Mouse (Mus musculus) forebrain, embryonic 13.5 days (tissue): ENCODE results near the gene Gm10024. TPM values are rescaled to one million over a fixed set of nuclear protein-coding genes. Genes with fewer than 3 reads are reported as not detected.
"Not testable (repeated sequence)": the region's sequence is repeated elsewhere in the genome, so short reads cannot be mapped to it uniquely, and the experiment has no call there.

Experiments
- ATAC-seq: fragments of 200-750 bp; cut with Nextera tagmentation; 2 replicates; pipeline ENCODE4 v1.8.0; 2017
- H3K27ac ChIP-seq: fragments of 300-500 bp; sonication (generic); 2 replicates; pipeline ENCODE4 v1.5.1; 2015; ENCODE audit warnings: inconsistent platforms, mild to moderate bottlenecking, moderate library complexity
- H3K27me3 ChIP-seq: fragments of 300-500 bp; sonication (generic); 2 replicates; pipeline ENCODE4 v1.6.1; 2015; ENCODE audit warnings: mild to moderate bottlenecking, inconsistent platforms
- H3K36me3 ChIP-seq: fragments of 300-500 bp; sonication (generic); 2 replicates; pipeline ENCODE4 v1.6.1; 2015; ENCODE audit warnings: mild to moderate bottlenecking, inconsistent platforms; ENCODE audit not compliant: poor library complexity, severe bottlenecking
- H3K4me1 ChIP-seq: fragments of 300-500 bp; sonication (generic); 2 replicates; pipeline ENCODE4 v1.6.1; 2015; ENCODE audit warnings: inconsistent platforms
- H3K4me2 ChIP-seq: fragments of 300-500 bp; sonication (generic); 2 replicates; pipeline ENCODE4 v1.6.1; 2015; ENCODE audit warnings: inconsistent platforms, mild to moderate bottlenecking, moderate library complexity
- H3K4me3 ChIP-seq: fragments of 300-500 bp; sonication (generic); 2 replicates; pipeline ENCODE4 v1.5.1; 2015; ENCODE audit warnings: mild to moderate bottlenecking, inconsistent platforms
- H3K9ac ChIP-seq: fragments of 300-500 bp; sonication (generic); 2 replicates; pipeline ENCODE4 v1.6.1; 2015; ENCODE audit warnings: mild to moderate bottlenecking, inconsistent platforms
- H3K9me3 ChIP-seq: fragments of 300-500 bp; sonication (generic); replicated peaks from 2 replicates; pipeline ENCODE4 v1.6.1; 2016; ENCODE audit warnings: inconsistent platforms
- WGBS: fragments of 180-500 bp; shearing (Covaris S2); methylation state at CpG from one replicate; pipeline ENCODE4 v1.1.7; 2015; 5-methylcytosine and 5-hydroxymethylcytosine counted together
- polyA plus RNA-seq: library from polyadenylated mRNA; unstranded; fragments of >200 nt; fragmentation: Nextera tagmentation; extraction: Ambion mirVana; gene quantifications from 2 replicates; pipeline ENCODE4 v1.2.1, GENCODE M21; 2015

Gm10024 gene
- polyA plus RNA-seq, 1 experiment from 2014 or later = not detected

GRCm38 (mm10) chr10:77690356-77690807, 20.9 kb upstream of the Gm10024 start, which contains the start of gene Gm19402:
Gm19402 (minus strand) TSS chr10:77690757.
- H3K27ac ChIP-seq = peak within 1 kb of the TSS; percentile 48; the same call in 1 of the 2 replicates
- peaks cover 25% of the 10 kb centered on the region for H3K27me3 ChIP-seq
- not testable (repeated sequence) for H3K36me3 ChIP-seq, ATAC-seq, H3K9me3 ChIP-seq, H3K4me1 ChIP-seq, H3K9ac ChIP-seq, H3K4me3 ChIP-seq, H3K4me2 ChIP-seq
- WGBS = 56% methylated on average over 3 of the region's 3 CpGs

GRCm38 (mm10) chr10:77697133-77697532, 14.1 kb upstream of the Gm10024 start, which contains the start of gene Gm9508:
Gm9508 (minus strand) TSS chr10:77697233.
- Histone ChIP-seq H3K9me3 (no peaks in the 10 kb centered on the region; the same call in 1 of the 2 replicates), H3K27ac (no peak within 1 kb of the TSS), H3K36me3 (no peaks in the 10 kb centered on the region), H3K4me3 (no peak within 1 kb of the TSS), H3K9ac (no peak within 1 kb of the TSS), H3K27me3 (no peaks in the 10 kb centered on the region), H3K4me2 (no peak within 1 kb of the TSS), H3K4me1 (no peaks in the 10 kb centered on the region)
- no peak for ATAC-seq
- 38% methylated on average over 4 of the region's 4 CpGs for WGBS

DNA sequence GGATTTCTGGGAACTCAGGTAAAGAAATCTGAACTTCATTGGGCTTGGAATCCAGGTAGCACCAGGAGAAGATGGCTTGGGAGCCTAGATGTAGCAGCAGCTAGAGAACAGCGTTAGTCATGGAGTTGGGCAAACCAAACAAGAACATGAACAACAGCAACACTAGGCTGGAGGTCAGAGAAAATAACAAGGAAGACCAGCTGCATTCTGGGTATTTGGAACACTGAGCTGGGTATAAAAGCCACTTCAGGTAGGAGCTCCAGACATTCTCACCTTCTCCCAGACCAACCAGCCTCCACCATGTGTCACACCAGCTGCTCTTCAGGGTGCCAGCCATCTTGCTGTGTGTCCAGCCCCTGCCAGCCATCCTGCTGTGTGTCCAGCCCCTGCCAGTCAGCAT, 4.9 kb upstream of the Gm10024 start, which contains the start of gene Gm10272:
Gene Gm10272 (plus strand): TSS at position 301 of the 400 bp plus-strand sequence.
- WGBS = 100% methylated on average over 1 of the region's 1 CpGs
- H3K9ac ChIP-seq = no peak within 1 kb of the TSS
- no peak within 1 kb of the TSS for H3K27ac ChIP-seq
- ATAC-seq = no peak
- H3K27me3 ChIP-seq = no peaks in the 10 kb centered on the region
- no peak within 1 kb of the TSS for H3K4me2 ChIP-seq
- no peaks in the 10 kb centered on the region for H3K36me3 ChIP-seq
- H3K9me3 ChIP-seq = peaks cover 25% of the 10 kb centered on the region
- H3K4me1 ChIP-seq = no peaks in the 10 kb centered on the region
- no peak within 1 kb of the TSS for H3K4me3 ChIP-seq

DNA sequence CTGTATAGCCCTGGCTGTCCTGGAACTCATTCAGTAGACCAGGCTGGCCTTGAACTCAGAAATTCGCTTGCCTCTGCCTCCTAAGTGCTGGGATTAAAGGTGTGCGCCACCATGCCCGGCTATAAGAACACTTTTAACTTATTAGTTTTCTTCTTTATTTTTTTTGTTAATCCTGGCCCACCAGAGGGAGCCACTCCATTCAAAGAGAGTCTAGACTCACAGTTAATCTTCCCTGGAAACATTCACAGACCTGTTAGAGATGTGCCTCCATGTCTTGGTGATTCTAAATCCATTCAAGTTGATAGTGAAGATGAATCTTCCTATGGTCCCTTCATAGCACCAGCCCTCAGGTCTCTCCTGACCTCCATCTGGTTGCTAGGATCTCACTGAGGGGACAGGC, 1.4 kb upstream of the Gm10024 start:
- ATAC-seq = no peak
- WGBS = 86% methylated on average over 3 of the region's 3 CpGs

GRCm38 (mm10) chr10:77713734-77714133, 2.5 kb downstream of the Gm10024 start:
- Histone ChIP-seq H3K9ac (no peak overlapping the region), H3K27me3 (no peaks in the 10 kb centered on the region), H3K36me3 (no peaks in the 10 kb centered on the region), H3K9me3 (peaks cover 5% of the 10 kb centered on the region; the same call in 1 of the 2 replicates), H3K4me3 (no peak overlapping the region), H3K4me1 (no peaks in the 10 kb centered on the region), H3K27ac (no peak overlapping the region), H3K4me2 (no peak overlapping the region)
- 74% methylated on average over 4 of the region's 4 CpGs for WGBS
- no peak for ATAC-seq

More for the DNA sequence above, 1.4 kb upstream of the Gm10024 start:
- Histone ChIP-seq H3K4me1 (no peaks in the 10 kb centered on the region), H3K9ac (no peak overlapping the region), H3K9me3 (peaks cover 14% of the 10 kb centered on the region), H3K4me2 (no peak overlapping the region), H3K36me3 (no peaks in the 10 kb centered on the region), H3K4me3 (no peak overlapping the region), H3K27ac (no peak overlapping the region), H3K27me3 (no peaks in the 10 kb centered on the region)

- Histone ChIP-seq H3K27ac (no peak within 1 kb of the TSS), H3K4me3 (no peak within 1 kb of the TSS), H3K36me3 (no peaks in the 10 kb centered on the region), H3K27me3 (no peaks in the 10 kb centered on the region), H3K9ac (no peak within 1 kb of the TSS), H3K9me3 (peaks cover 9% of the 10 kb centered on the region), H3K4me2 (no peak within 1 kb of the TSS), H3K4me1 (no peaks in the 10 kb centered on the region)
- ATAC-seq = no peak
- WGBS = 85% methylated on average over 1 of the region's 1 CpGs
Measured at GRCm38 (mm10) chr10:77715507-77715906, 4.2 kb downstream of the Gm10024 start, which contains the start of gene Gm10142. Gm10142 (plus strand) TSS chr10:77715807.

DNA sequence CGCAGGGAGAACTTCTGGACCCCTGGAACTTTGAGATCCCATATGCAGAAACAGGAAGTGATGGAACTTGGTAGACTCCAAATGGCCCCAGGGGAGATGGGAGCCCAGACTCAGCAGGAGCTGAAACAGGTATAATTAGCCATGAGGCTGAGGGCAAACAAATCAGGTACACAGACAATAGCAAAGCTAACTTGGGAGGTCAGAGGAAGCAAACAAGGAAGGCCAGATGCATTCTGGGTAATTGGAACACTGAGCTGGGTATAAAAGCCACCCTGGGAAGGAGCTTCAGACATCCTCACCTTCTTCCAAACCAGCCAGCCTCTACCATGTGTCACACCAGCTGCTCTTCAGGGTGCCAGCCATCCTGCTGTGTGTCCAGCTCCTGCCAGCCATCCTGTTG, 9.0 kb downstream of the Gm10024 start, which contains the start of gene Krtap12-1:
Gene Krtap12-1 (plus strand): TSS at position 301 of the 400 bp plus-strand sequence.
- H3K9me3 ChIP-seq, H3K27ac ChIP-seq, H3K4me2 ChIP-seq, H3K27me3 ChIP-seq, H3K4me1 ChIP-seq, H3K36me3 ChIP-seq, H3K9ac ChIP-seq, ATAC-seq, H3K4me3 ChIP-seq: not testable (repeated sequence)
- 93% methylated on average over 1 of the region's 1 CpGs for WGBS

- Histone ChIP-seq H3K9ac (no peak overlapping the region), H3K27ac (no peak overlapping the region), H3K36me3 (no peaks in the 10 kb centered on the region), H3K4me1 (no peaks in the 10 kb centered on the region), H3K9me3 (peaks cover 7% of the 10 kb centered on the region), H3K4me3 (no peak overlapping the region), H3K4me2 (no peak overlapping the region), H3K27me3 (no peaks in the 10 kb centered on the region; the same call in 1 of the 2 replicates)
- no peak for ATAC-seq
- 72% methylated on average over 8 of the region's 8 CpGs for WGBS
Measured at GRCm38 (mm10) chr10:77724855-77725254, 13.6 kb downstream of the Gm10024 start.

- no peak within 1 kb of the TSS for H3K9ac ChIP-seq
- H3K27ac ChIP-seq = no peak within 1 kb of the TSS
- no peaks in the 10 kb centered on the region; the same call in 1 of the 2 replicates for H3K27me3 ChIP-seq
- no peak for ATAC-seq
- no peaks in the 10 kb centered on the region for H3K9me3 ChIP-seq
- no peaks in the 10 kb centered on the region for H3K4me1 ChIP-seq
- H3K4me2 ChIP-seq = no peak within 1 kb of the TSS
- no peaks in the 10 kb centered on the region for H3K36me3 ChIP-seq
- no peak within 1 kb of the TSS for H3K4me3 ChIP-seq
- 46% methylated on average over 3 of the region's 3 CpGs for WGBS
Measured at GRCm38 (mm10) chr10:77726186-77726585, 14.9 kb downstream of the Gm10024 start, which contains the start of gene Gm10100. Gm10100 (plus strand) TSS chr10:77726486.

GRCm38 (mm10) chr10:77728280-77728679, 17.0 kb downstream of the Gm10024 start:
- Histone ChIP-seq H3K4me3 (no peak overlapping the region), H3K9me3 (no peaks in the 10 kb centered on the region), H3K27me3 (no peaks in the 10 kb centered on the region; the same call in 1 of the 2 replicates), H3K27ac (no peak overlapping the region), H3K4me2 (no peak overlapping the region), H3K4me1 (no peaks in the 10 kb centered on the region), H3K9ac (no peak overlapping the region), H3K36me3 (no peaks in the 10 kb centered on the region)
- ATAC-seq = no peak
- 72% methylated on average over 4 of the region's 4 CpGs for WGBS

- Histone ChIP-seq H3K27ac (no peak overlapping the region), H3K27me3 (no peaks in the 10 kb centered on the region; the same call in 1 of the 2 replicates), H3K4me3 (no peak overlapping the region), H3K4me2 (no peak overlapping the region), H3K9ac (no peak overlapping the region), H3K4me1 (no peaks in the 10 kb centered on the region), H3K9me3 (no peaks in the 10 kb centered on the region; the same call in 1 of the 2 replicates), H3K36me3 (no peaks in the 10 kb centered on the region)
- ATAC-seq = no peak
- WGBS = 56% methylated on average over 4 of the region's 4 CpGs
Measured at GRCm38 (mm10) chr10:77729241-77729640, 18.0 kb downstream of the Gm10024 start.

DNA sequence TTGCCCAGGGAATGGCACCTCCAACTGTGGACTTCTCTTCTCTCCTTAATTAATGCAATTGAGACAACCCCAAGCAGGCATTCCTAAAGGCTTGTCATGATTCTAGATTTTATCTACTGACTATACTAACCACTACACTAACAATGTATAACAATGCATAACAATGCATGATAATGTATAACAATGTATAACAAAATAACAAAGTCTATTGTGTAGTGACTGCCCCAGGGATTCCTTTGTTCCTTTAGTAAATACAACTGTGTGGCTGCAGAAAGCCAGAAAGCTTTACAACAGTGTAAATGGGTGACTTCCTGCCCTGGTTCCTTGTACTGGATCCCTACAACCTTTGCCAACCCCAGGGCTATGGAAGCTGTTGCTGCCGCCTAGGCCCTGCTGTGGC, 24.7 kb downstream of the Gm10024 start:
- 96% methylated on average over 1 of the region's 1 CpGs for WGBS
- H3K4me3 ChIP-seq = no peak overlapping the region

GRCm38 (mm10) chr10:77738929-77739328, 27.7 kb downstream of the Gm10024 start:
- H3K27ac ChIP-seq = no peak overlapping the region
- 97% methylated on average over 4 of the region's 4 CpGs for WGBS
- H3K27me3 ChIP-seq = no peaks in the 10 kb centered on the region
- H3K9me3 ChIP-seq = no peaks in the 10 kb centered on the region; the same call in 1 of the 2 replicates
- no peaks in the 10 kb centered on the region for H3K36me3 ChIP-seq
- no peak overlapping the region for H3K9ac ChIP-seq
- no peaks in the 10 kb centered on the region for H3K4me1 ChIP-seq
- no peak overlapping the region for H3K4me2 ChIP-seq
- no peak for ATAC-seq
- H3K4me3 ChIP-seq = no peak overlapping the region

More for the DNA sequence above, 24.7 kb downstream of the Gm10024 start:
- Histone ChIP-seq H3K4me2 (no peak overlapping the region), H3K4me1 (no peaks in the 10 kb centered on the region), H3K36me3 (no peaks in the 10 kb centered on the region), H3K9ac (no peak overlapping the region), H3K27ac (no peak overlapping the region), H3K27me3 (no peaks in the 10 kb centered on the region), H3K9me3 (no peaks in the 10 kb centered on the region; the same call in 1 of the 2 replicates)
- no peak for ATAC-seq
